Mouse (Mus musculus): ENCODE results near the gene Endou.
A peak's percentile ranks its signal among the peaks of the same experiment; 100 is the strongest.

The Endou gene

GRCm38 (mm10) chr15:97754476-97754875, 23.3 kb upstream of the Endou start:
- DNase-seq (ENCODE audit: low spot score) = peak; percentile 34

- DNase-seq (ENCODE audit: low spot score) = no peak
These were observed 21.4 kb upstream of the Endou start for GRCm38 (mm10) chr15:97752491-97752890.

GRCm38 (mm10) chr15:97751676-97752075, 20.5 kb upstream of the Endou start:
- DNase-seq (ENCODE audit: low spot score) = no peak

GRCm38 (mm10) chr15:97750697-97751096, 19.6 kb upstream of the Endou start:
- peak; percentile 73 for DNase-seq (ENCODE audit: low spot score)

- DNase-seq (ENCODE audit: low spot score) = no peak
These were observed 18.7 kb upstream of the Endou start for GRCm38 (mm10) chr15:97749841-97750240.

- no peak for DNase-seq (ENCODE audit: low spot score)
These were observed 18.3 kb upstream of the Endou start for GRCm38 (mm10) chr15:97749397-97749796.

GRCm38 (mm10) chr15:97748964-97749363, 17.8 kb upstream of the Endou start:
- no peak for DNase-seq (ENCODE audit: low spot score)

- no peak for DNase-seq (ENCODE audit: low spot score)
These were observed 17.2 kb upstream of the Endou start for GRCm38 (mm10) chr15:97748309-97748708.

- DNase-seq (ENCODE audit: low spot score) = no peak
These were observed 16.3 kb upstream of the Endou start for GRCm38 (mm10) chr15:97747486-97747885.

GRCm38 (mm10) chr15:97746748-97747147, 15.6 kb upstream of the Endou start:
- DNase-seq (ENCODE audit: low spot score) = no peak

- no peak for DNase-seq (ENCODE audit: low spot score)
These were observed 15.1 kb upstream of the Endou start for GRCm38 (mm10) chr15:97746278-97746677.

GRCm38 (mm10) chr15:97745331-97745730, 14.2 kb upstream of the Endou start:
- DNase-seq (ENCODE audit: low spot score) = peak; percentile 81

GRCm38 (mm10) chr15:97744930-97745329, 13.8 kb upstream of the Endou start:
- DNase-seq (ENCODE audit: low spot score) = no peak

GRCm38 (mm10) chr15:97743961-97744525, 12.9 kb upstream of the Endou start:
- no peak for DNase-seq (ENCODE audit: low spot score)

- no peak for DNase-seq (ENCODE audit: low spot score)
These were observed 12.1 kb upstream of the Endou start for GRCm38 (mm10) chr15:97743210-97743609.

GRCm38 (mm10) chr15:97742600-97742999, 11.5 kb upstream of the Endou start:
- no peak for DNase-seq (ENCODE audit: low spot score)

GRCm38 (mm10) chr15:97742074-97742473, 10.9 kb upstream of the Endou start:
- DNase-seq (ENCODE audit: low spot score) = no peak

GRCm38 (mm10) chr15:97741662-97742061, 10.5 kb upstream of the Endou start:
- no peak for DNase-seq (ENCODE audit: low spot score)

- no peak for DNase-seq (ENCODE audit: low spot score)
These were observed 9.2 kb upstream of the Endou start for GRCm38 (mm10) chr15:97740283-97740732.

GRCm38 (mm10) chr15:97738923-97739322, 7.8 kb upstream of the Endou start:
- no peak for DNase-seq (ENCODE audit: low spot score)

GRCm38 (mm10) chr15:97731988-97732387, 849 bp upstream of the Endou start:
- no peak for DNase-seq (ENCODE audit: low spot score)

GRCm38 (mm10) chr15:97730365-97730764, 774 bp downstream of the Endou start:
- no peak for DNase-seq (ENCODE audit: low spot score)

- DNase-seq (ENCODE audit: low spot score) = no peak
These were observed 2.3 kb downstream of the Endou start for GRCm38 (mm10) chr15:97728804-97729203.

- peak; percentile 34 for DNase-seq (ENCODE audit: low spot score)
These were observed 2.7 kb downstream of the Endou start for GRCm38 (mm10) chr15:97728394-97728793.
